Comparison of ENCODE assay signal across 8 mouse cellular contexts in genomic region chr3:99290064-99290702, GRCm38 (mm10). TPM values are rescaled to one million over a fixed set of nuclear protein-coding genes. Genes with fewer than 3 reads are reported as not detected.
DNase-seq lines count a peak whose midpoint lies in the region; ATAC-seq lines count a peak whose summit lies in the region.

No protein-coding gene starts in this region.

- no peak overlapping the region for H3K4me3 ChIP-seq in embryonic facial prominence, embryonic 15.5 days (replicated peaks)

- H3K4me1 ChIP-seq in embryonic facial prominence, embryonic 15.5 days: peaks cover 18% of the 10 kb centered on the region

- no peak overlapping the region for H3K9ac ChIP-seq in embryonic facial prominence, embryonic 15.5 days

- DNase-seq in heart, adult 18-20 months: peak; percentile 15 to 17
- DNase-seq in heart, postnatal 25 days (ENCODE audit: low spot score): no peak
- peak; percentile 22 for DNase-seq in kidney, adult 11 months
- peak; percentile 10 to 32 for DNase-seq in lung, postnatal 4 days
- no peak for DNase-seq in yolk sac, embryonic 10.5 days (ENCODE audit: low spot score)
- DNase-seq in urinary bladder, adult 18-20 months (ENCODE audit: low spot score in 2 of 2): no peak
- DNase-seq in B cell, adult 2 months: no peak

- no peak overlapping the region for H3K27ac ChIP-seq in embryonic facial prominence, embryonic 15.5 days (replicated peaks)

- 17% methylated on average over 6 of the region's 6 CpGs for WGBS in embryonic facial prominence, embryonic 15.5 days

- no peaks in the 10 kb centered on the region for H3K27me3 ChIP-seq in embryonic facial prominence, embryonic 15.5 days

- no peak overlapping the region for H3K4me2 ChIP-seq in embryonic facial prominence, embryonic 15.5 days (replicated peaks)

- H3K36me3 ChIP-seq in embryonic facial prominence, embryonic 15.5 days: no peaks in the 10 kb centered on the region

- no peaks in the 10 kb centered on the region for H3K9me3 ChIP-seq in embryonic facial prominence, embryonic 15.5 days (replicated peaks)

- intact Hi-C loops in heart, postnatal 25 days (cut with DNase I): no loop called here

- peak; percentile 69; the same call in 1 of the 2 replicates for ATAC-seq in embryonic facial prominence, embryonic 15.5 days (ENCODE audit: insufficient number of reproducible peaks, low FRiP score, low TSS enrichment, low read depth)

RNA-seq across cellular contexts. Expression of gene Tbx15, which starts 50.0 kb away (rescaled TPM):
- under 1 TPM; 0.27 to 0.41 TPM for total RNA-seq in heart, adult 18-20 months (2021)
- total RNA-seq in heart, postnatal 25 days (2021): under 1 TPM; 0.11 to 0.47 TPM
- polyA plus RNA-seq in embryonic facial prominence, embryonic 15.5 days (2015; fragmentation: Nextera tagmentation; extraction: Ambion mirVana): 25.2 and 25.9 TPM in 2 replicates

Comparison
In these comparisons a context has a peak if more than half of its experiments do, and no peak if none do; other contexts are left out.
1. DNase-seq: peak in heart, adult 18-20 months (2 of 2), kidney, adult 11 months (single experiment) and lung, postnatal 4 days (2 of 2); none in heart, postnatal 25 days (single experiment), yolk sac, embryonic 10.5 days (single experiment), urinary bladder, adult 18-20 months (0 of 2) and B cell, adult 2 months (0 of 2).